Mouse (Mus musculus) heart, embryonic 15.5 days (tissue): Measurements from ENCODE around the gene Trpc1. TPM values are rescaled to one million over a fixed set of nuclear protein-coding genes. Genes with fewer than 3 reads are reported as not detected.
A peak's percentile ranks its signal among the peaks of the same experiment; 100 is the strongest.

Experiments
- ATAC-seq: fragments of 200-750 bp; cut with Nextera tagmentation; replicated peaks from 2 replicates; pipeline ENCODE4 v1.8.0; 2017; ENCODE audit warnings: low read depth, moderate TSS enrichment; ENCODE audit not compliant: insufficient number of reproducible peaks, insufficient read depth, low FRiP score
- H3K27ac ChIP-seq: fragments of 300-500 bp; sonication (generic); 2 replicates; pipeline ENCODE4 v1.5.1; 2015; ENCODE audit warnings: mild to moderate bottlenecking, inconsistent platforms
- H3K27me3 ChIP-seq: fragments of 300-500 bp; sonication (generic); 2 replicates; pipeline ENCODE4 v1.6.1; 2015; ENCODE audit warnings: inconsistent platforms
- H3K36me3 ChIP-seq: fragments of 300-500 bp; sonication (generic); 2 replicates; pipeline ENCODE4 v1.6.1; 2015; ENCODE audit warnings: mild to moderate bottlenecking, inconsistent platforms
- H3K4me1 ChIP-seq: fragments of 300-500 bp; sonication (generic); replicated peaks from 2 replicates; pipeline ENCODE4 v1.6.1; 2015; ENCODE audit warnings: inconsistent platforms
- H3K4me2 ChIP-seq: fragments of 300-500 bp; sonication (generic); 2 replicates; pipeline ENCODE4 v1.6.1; 2015; ENCODE audit warnings: inconsistent platforms, mild to moderate bottlenecking, moderate library complexity
- H3K4me3 ChIP-seq: fragments of 300-500 bp; sonication (generic); 2 replicates; pipeline ENCODE4 v1.5.1; 2015; ENCODE audit warnings: mild to moderate bottlenecking, inconsistent platforms
- H3K9ac ChIP-seq: fragments of 300-500 bp; sonication (generic); 2 replicates; pipeline ENCODE4 v1.6.1; 2015; ENCODE audit warnings: mild to moderate bottlenecking, inconsistent platforms
- H3K9me3 ChIP-seq: fragments of 300-500 bp; sonication (generic); replicated peaks from 2 replicates; pipeline ENCODE4 v1.6.1; 2016; ENCODE audit warnings: inconsistent platforms
- WGBS: fragments of 180-500 bp; shearing (Covaris S2); methylation state at CpG from one replicate; pipeline ENCODE4 v1.1.7; 2015; ENCODE audit warnings: mixed read lengths; 5-methylcytosine and 5-hydroxymethylcytosine counted together
- polyA plus RNA-seq: library from polyadenylated mRNA; unstranded; fragments of >200 nt; fragmentation: Nextera tagmentation; extraction: Ambion mirVana; gene quantifications from 2 replicates; pipeline ENCODE4 v1.2.1, GENCODE M21; 2015

The Trpc1 gene
- polyA plus RNA-seq, 1 experiment from 2014 or later: 2.7 TPM

DNA sequence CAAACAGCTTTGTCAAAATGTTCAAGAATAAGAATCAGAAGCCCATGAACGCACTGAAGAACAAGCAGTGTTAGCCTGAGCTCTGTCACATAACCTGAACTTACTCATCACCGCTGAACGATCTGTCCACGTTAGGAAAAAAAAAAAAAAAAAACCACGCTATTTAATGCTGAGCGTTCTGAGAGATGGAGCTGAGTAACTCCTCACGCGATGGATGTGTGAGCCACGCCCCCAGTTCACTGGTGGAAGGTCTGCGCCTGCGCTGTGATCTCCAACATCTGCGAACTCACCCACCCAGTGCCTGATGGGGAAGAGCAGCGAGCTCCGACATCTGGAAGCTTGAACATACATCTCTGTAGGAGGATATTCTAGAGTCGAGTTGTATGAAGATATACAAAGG, 55.2 kb downstream of the Trpc1 start:
- ATAC-seq: no peak
- no peak overlapping the region for H3K4me3 ChIP-seq
- H3K9me3 ChIP-seq: no peaks in the 10 kb centered on the region
- H3K4me2 ChIP-seq: no peak overlapping the region
- H3K36me3 ChIP-seq: no peaks in the 10 kb centered on the region
- H3K27me3 ChIP-seq: no peaks in the 10 kb centered on the region
- no peak overlapping the region for H3K9ac ChIP-seq
- H3K27ac ChIP-seq: no peak overlapping the region
- H3K4me1 ChIP-seq: no peaks in the 10 kb centered on the region; the same call in none of the 2 replicates
- WGBS: 84% methylated on average over 15 of the region's 15 CpGs

DNA sequence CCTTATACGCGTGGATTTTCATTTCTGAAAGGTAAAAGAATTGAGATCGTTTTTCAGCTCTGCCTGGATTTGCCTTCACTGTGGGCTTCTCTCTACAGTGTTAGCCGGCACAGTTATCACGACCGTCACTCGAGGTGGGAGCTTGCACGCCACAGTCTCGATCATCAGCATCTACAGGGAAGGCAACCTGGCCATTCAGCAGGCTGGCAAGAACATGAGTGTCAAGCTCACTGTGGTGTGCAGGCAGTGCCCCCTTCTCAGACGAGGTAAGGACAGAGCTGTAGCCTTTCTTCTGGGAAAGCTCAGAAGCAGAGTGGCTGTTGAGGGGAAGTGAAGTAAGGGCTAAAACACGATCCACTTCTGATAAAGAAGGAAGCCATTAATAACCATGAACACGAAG, 55.6 kb downstream of the Trpc1 start:
- no peak for ATAC-seq
- H3K4me1 ChIP-seq: no peaks in the 10 kb centered on the region; the same call in none of the 2 replicates
- no peak overlapping the region for H3K4me3 ChIP-seq
- H3K9me3 ChIP-seq: no peaks in the 10 kb centered on the region
- H3K36me3 ChIP-seq: no peaks in the 10 kb centered on the region
- WGBS: 55% methylated on average over 12 of the region's 12 CpGs
- 0 out of 2 replicates have a peak overlapping the region, but pooled peaks have one; percentile 2 for H3K4me2 ChIP-seq
- no peak overlapping the region for H3K9ac ChIP-seq
- H3K27ac ChIP-seq: no peak overlapping the region
- no peaks in the 10 kb centered on the region for H3K27me3 ChIP-seq

DNA sequence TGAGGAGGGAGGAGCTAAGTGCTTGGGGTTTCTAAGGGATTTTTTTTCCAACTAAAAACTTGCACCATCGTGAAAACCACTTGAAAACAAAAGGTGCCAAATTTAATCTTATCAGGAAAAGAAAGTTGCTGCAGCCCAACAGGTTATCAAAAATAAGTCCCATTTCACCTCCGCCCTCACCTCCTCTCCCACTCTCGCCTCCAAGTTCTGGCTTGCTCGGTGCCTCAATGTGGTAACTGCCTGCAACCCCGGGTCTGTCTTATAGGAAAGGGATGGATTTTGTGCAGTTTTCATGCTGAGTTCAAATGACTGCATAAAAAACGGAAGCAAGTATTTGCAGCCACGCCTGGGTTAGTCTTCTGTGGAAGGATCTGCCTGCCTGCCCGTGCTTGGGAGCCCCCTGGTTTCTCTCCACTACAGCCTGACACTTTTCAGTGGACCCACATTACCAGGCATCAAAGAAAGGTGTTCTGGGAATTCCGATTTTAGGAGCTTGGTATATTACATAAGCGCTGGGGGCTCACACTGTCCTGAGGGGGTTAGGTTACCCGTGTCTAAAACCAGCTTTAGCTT, 56.6 kb downstream of the Trpc1 start:
- H3K36me3 ChIP-seq: no peaks in the 10 kb centered on the region
- no peaks in the 10 kb centered on the region; the same call in none of the 2 replicates for H3K4me1 ChIP-seq
- no peak overlapping the region for H3K4me3 ChIP-seq
- WGBS: 68% methylated on average over 11 of the region's 11 CpGs
- H3K4me2 ChIP-seq: peak overlapping the region; percentile 25; the same call in 1 of the 2 replicates
- H3K9me3 ChIP-seq: no peaks in the 10 kb centered on the region
- H3K27me3 ChIP-seq: no peaks in the 10 kb centered on the region
- no peak overlapping the region for H3K27ac ChIP-seq
- ATAC-seq: no peak
- no peak overlapping the region for H3K9ac ChIP-seq

DNA sequence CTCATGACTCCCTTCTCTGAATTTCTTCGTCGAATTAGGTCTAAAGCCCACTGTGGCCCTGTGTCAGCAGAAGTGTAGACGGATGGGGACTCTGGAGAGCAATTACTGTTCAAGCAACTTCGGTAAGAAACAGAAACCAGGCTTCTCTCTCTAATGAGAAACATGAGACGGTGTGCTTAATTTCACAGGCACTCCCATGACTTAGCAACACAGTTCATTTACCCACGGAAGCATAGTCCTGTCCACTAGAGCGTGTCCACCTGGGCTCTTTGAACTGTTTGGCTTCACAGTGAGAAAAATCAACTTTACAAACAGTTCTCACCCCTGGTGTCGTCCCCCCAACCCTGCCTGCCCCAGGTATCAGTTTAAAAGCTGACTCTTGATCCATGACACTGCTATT, 57.4 kb downstream of the Trpc1 start:
- WGBS: 69% methylated on average over 8 of the region's 8 CpGs
- Histone ChIP-seq H3K4me2 (no peak overlapping the region), H3K36me3 (no peaks in the 10 kb centered on the region), H3K9ac (no peak overlapping the region), H3K9me3 (no peaks in the 10 kb centered on the region), H3K27me3 (no peaks in the 10 kb centered on the region), H3K27ac (no peak overlapping the region), H3K4me1 (no peaks in the 10 kb centered on the region; the same call in none of the 2 replicates), H3K4me3 (no peak overlapping the region)
- ATAC-seq: no peak

DNA sequence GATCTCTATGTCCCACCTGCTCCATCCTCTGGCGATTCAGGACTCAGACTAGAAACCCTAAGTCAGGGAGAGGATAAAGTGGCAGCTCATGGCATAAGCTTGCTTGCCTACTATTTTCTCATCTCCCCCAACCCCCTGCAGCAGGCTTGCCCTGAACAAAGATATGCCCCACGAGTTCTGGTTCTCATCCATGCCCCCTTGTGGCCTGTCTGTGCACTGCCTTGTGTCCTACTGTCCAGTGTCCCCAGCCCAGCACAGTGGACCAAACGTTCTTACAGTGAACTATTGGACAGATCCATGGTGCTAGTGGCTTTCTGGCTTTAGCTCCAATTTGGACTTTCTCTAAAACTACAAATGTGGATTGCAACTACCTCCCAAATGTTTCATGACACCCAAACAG, 62.1 kb downstream of the Trpc1 start:
- no peaks in the 10 kb centered on the region for H3K9me3 ChIP-seq
- WGBS: 41% methylated on average over 3 of the region's 3 CpGs
- H3K36me3 ChIP-seq: no peaks in the 10 kb centered on the region
- H3K27me3 ChIP-seq: no peaks in the 10 kb centered on the region
- no peak overlapping the region for H3K27ac ChIP-seq
- H3K9ac ChIP-seq: no peak overlapping the region
- H3K4me3 ChIP-seq: no peak overlapping the region
- H3K4me2 ChIP-seq: no peak overlapping the region
- no peaks in the 10 kb centered on the region for H3K4me1 ChIP-seq
- ATAC-seq: no peak

DNA sequence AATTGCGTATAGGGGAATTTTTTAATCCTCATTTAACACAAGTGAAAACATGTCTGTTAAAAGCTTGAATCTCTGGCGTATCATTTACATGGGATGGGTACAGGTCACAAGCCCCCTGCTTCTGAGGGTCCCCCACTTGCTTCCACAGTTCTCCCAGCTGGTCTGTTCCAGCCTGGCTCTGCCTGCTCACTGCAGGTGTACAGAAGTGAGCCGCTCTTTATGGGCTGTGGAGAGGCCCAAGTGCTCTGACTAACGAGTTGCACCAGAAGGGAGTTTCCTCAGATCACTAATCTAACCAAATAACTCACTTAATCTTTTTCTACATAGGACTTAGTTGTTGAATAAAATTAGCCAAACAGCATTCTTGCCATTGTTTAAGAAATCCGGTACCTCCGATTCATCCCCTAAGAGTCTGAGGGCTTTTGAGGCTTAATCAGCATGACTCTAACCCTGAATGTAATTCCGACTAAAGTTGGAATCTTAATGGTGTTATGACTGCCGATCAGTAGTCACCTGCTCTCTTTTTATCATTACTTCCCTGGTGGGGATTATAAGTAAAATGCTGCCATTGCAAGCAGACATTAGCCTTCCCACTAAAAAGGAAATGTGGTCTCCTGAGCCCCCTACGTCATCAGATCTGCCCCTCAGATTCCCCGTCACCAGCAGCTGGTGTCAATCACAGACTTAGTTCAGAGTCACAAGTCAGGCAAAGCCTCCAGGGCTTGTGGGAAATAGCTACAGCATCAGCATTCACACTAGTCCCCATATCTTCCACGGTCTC, 64.3 kb downstream of the Trpc1 start:
- 66% methylated on average over 11 of the region's 11 CpGs for WGBS
- H3K27me3 ChIP-seq: no peaks in the 10 kb centered on the region
- no peaks in the 10 kb centered on the region for H3K36me3 ChIP-seq
- no peak for ATAC-seq
- no peak overlapping the region for H3K27ac ChIP-seq
- no peak overlapping the region for H3K4me2 ChIP-seq
- H3K9me3 ChIP-seq: no peaks in the 10 kb centered on the region
- no peak overlapping the region for H3K9ac ChIP-seq
- H3K4me3 ChIP-seq: no peak overlapping the region
- H3K4me1 ChIP-seq: no peaks in the 10 kb centered on the region

DNA sequence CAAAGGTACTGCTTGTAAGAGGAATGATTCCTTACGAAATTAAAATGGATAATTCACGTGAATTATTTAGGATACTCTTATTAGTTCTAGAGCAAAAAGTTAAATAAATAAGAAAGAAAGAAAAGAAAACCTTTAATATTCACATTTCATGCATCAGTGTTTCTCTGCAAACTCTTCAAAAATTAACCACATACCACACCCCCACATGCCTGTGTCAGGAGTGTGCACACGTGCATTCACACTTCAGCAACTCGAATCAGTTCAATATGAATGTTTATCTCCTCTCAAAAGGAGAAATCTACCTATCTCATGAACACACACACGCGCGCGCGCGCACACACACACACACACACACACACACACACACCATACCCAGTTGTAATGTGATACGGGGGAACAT, 69.5 kb downstream of the Trpc1 start:
- no peak for ATAC-seq
- no peaks in the 10 kb centered on the region for H3K36me3 ChIP-seq
- no peaks in the 10 kb centered on the region for H3K9me3 ChIP-seq
- no peak overlapping the region for H3K27ac ChIP-seq
- 84% methylated on average over 11 of the region's 11 CpGs for WGBS
- no peaks in the 10 kb centered on the region for H3K27me3 ChIP-seq
- H3K4me1 ChIP-seq: peaks cover 2% of the 10 kb centered on the region; the same call in 1 of the 2 replicates
- H3K4me2 ChIP-seq: no peak overlapping the region
- H3K9ac ChIP-seq: no peak overlapping the region
- H3K4me3 ChIP-seq: no peak overlapping the region

DNA sequence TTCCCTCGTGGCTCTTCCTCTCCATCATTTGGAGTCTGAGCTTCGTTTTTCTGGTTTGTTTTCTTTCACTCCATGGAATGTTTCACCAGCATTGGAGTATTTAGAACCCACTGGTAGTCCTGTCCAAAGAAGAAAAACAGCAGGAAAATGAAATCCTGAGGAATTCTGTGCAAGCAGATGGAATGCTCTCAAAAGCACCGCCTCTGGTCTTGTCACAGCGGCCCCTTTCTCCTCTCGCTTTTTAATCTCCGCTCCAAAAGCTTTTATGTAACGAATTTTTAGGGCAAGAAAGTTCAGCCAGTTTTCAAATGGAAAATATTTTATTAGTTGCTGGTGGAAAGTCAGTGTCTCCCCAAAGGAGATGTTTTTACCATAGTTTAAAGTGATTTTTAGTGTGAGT, 70.2 kb downstream of the Trpc1 start:
- H3K4me1 ChIP-seq: peaks cover 5% of the 10 kb centered on the region; the same call in 1 of the 2 replicates
- no peak overlapping the region for H3K4me2 ChIP-seq
- no peak overlapping the region for H3K9ac ChIP-seq
- no peak for ATAC-seq
- no peak overlapping the region for H3K4me3 ChIP-seq
- H3K36me3 ChIP-seq: no peaks in the 10 kb centered on the region
- WGBS: 63% methylated on average over 7 of the region's 7 CpGs
- H3K27me3 ChIP-seq: no peaks in the 10 kb centered on the region
- no peaks in the 10 kb centered on the region for H3K9me3 ChIP-seq
- H3K27ac ChIP-seq: no peak overlapping the region

DNA sequence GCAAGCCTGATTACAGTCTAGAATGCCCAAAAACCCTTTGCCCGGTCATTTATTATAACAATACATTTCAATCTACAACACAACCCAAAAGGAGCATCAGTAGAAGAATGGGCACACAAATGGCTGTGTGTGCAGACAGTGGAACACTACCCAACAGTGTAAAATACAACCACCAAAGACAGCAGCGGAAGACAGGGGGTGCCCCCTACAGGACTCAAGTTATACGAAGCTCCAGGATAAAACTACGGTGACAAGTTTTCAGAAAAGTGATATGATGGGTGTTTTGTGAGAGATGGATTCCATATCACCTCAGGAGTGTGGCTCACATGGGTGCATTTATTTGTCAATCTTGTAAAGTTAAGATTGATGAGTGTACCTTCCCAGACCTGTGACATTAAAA, 74.2 kb downstream of the Trpc1 start:
- Histone ChIP-seq H3K9ac (no peak overlapping the region), H3K4me3 (no peak overlapping the region), H3K9me3 (no peaks in the 10 kb centered on the region), H3K4me2 (no peak overlapping the region), H3K27ac (peak overlapping the region; percentile 85), H3K27me3 (no peaks in the 10 kb centered on the region), H3K36me3 (no peaks in the 10 kb centered on the region), H3K4me1 (peaks cover 5% of the 10 kb centered on the region; the same call in 1 of the 2 replicates)
- 90% methylated on average over 4 of the region's 4 CpGs for WGBS
- no peak for ATAC-seq

DNA sequence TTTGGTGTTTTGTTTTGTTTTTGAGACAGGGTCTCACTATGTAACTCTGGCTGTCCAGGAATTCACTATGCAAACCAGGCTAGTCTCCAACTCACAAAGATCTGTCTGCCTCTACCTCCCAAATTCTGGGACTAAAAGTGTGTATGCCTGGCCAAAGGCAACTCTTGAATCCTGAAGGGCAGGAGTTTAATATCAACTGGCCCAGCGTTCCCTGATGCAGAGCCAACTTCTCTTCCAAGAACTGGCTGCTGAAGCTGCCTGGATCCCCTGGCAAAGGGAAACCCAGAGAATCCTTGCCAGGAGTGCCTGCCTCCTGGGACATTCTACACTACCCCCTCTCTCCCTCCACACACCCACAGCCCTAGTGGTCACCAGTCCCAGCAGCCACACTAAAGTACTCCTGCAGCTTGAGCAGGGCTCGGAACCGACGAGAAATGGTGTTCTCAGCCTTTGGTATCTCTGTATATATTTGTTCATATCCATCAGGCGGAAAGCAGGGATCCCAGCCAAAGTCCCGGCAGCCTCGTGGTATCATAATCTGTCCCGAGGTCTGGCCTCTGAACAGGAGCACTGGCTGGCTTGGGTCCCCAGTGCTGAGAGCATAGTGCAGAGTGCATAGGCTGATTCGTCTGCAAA, 75.0 kb downstream of the Trpc1 start:
- no peak overlapping the region for H3K9ac ChIP-seq
- no peaks in the 10 kb centered on the region for H3K9me3 ChIP-seq
- WGBS: 53% methylated on average over 9 of the region's 9 CpGs
- H3K4me3 ChIP-seq: peak overlapping the region; percentile 14; the same call in 1 of the 2 replicates
- H3K36me3 ChIP-seq: no peaks in the 10 kb centered on the region
- peak overlapping the region; percentile 85 for H3K27ac ChIP-seq
- no peaks in the 10 kb centered on the region for H3K27me3 ChIP-seq
- H3K4me2 ChIP-seq: peak overlapping the region; percentile 47
- ATAC-seq: peak; percentile 81
- peaks cover 5% of the 10 kb centered on the region; the same call in 1 of the 2 replicates for H3K4me1 ChIP-seq

DNA sequence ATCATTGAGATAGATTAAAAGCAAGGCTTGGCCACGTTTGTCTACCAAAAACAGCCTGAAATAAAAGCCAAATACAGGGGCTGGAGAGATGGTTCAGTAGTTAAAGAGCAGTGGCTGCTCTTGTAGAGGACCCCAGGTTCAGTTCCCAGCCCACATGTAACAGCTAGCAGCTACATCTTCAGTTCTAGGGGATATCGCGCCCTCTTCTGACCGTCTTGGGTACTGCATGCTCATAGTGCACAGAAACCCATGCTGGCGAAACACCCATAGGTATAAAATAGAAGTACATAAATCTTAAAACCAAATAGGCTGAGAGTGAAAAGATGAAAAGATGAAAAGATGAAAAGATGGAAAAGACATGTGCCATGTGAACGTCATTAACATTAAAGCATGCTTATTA, 77.4 kb downstream of the Trpc1 start:
- no peak overlapping the region for H3K4me2 ChIP-seq
- no peak overlapping the region for H3K9ac ChIP-seq
- H3K27me3 ChIP-seq: no peaks in the 10 kb centered on the region
- ATAC-seq: no peak
- no peak overlapping the region for H3K4me3 ChIP-seq
- H3K36me3 ChIP-seq: no peaks in the 10 kb centered on the region
- WGBS: 82% methylated on average over 6 of the region's 6 CpGs
- H3K27ac ChIP-seq: no peak overlapping the region
- H3K4me1 ChIP-seq: peaks cover 10% of the 10 kb centered on the region
- H3K9me3 ChIP-seq: no peaks in the 10 kb centered on the region
